Mouse (Mus musculus): Measurements from ENCODE around the gene Kif21b. TPM values are rescaled to one million over a fixed set of nuclear protein-coding genes. Genes with fewer than 3 reads are reported as not detected.

Kif21b gene
- polyA plus RNA-seq, 1 experiment from 2014 or later = 1.1 TPM

DNA sequence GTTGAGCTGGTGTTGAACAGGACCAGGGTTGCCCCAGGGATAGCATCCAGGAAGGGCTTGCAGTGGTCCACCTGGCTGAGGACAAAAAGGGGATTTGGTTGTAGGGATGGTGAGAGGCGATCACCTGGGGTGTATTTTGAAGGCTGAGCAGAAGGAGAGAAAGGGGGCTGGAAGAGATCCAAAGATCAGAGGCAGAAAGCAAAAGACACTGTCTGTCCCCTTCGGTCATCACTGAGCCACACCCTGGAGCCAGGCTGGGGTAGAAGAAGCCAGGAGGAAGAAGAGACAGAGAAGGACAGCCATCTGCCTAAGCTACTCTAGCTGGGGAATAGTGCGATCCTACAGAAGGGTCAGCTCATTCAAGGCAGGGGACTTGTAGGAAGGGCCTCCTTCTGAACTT is 28.6 kb upstream of the Kif21b start:
- peak; percentile 8; the same call in 1 of the 2 replicates for ATAC-seq

DNA sequence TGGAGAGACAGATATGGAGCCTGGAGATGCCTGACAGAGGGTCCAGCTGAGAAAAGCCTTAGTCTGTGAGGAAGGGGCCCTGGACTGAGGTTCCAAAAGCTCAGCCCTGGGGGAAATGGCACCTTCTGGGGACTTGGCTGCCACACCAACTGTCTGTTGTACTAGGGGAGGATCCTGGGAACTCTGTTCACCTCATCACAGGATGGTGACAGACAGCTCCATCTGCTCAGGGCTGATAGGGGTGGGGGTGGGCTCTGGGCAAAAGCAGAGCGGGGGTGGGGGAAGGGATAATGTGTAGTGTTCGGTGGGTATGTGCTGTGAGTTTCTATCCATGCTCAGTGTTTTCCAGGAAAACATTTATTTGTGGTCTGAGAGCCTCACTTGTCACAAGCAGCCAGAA is 28.2 kb upstream of the Kif21b start:
- ATAC-seq = peak; percentile 31; the same call in 1 of the 2 replicates
- Histone ChIP-seq H3K4me3 (ENCODE audit: low read depth, low read length) (no peak overlapping the region), H3K9ac (replicated peaks) (no peak overlapping the region), H3K36me3 (replicated peaks; ENCODE audit: insufficient read depth, low read length) (no peaks in the 10 kb centered on the region), H3K4me1 (ENCODE audit: insufficient read depth) (0 out of 2 replicates have a peak, but pooled peaks cover 4% of the 10 kb centered on the region), H3K4me2 (ENCODE audit: low read depth, low read length) (no peak overlapping the region), H3K9me3 (ENCODE audit: low read length) (no peaks in the 10 kb centered on the region), H3K27ac (ENCODE audit: low read depth) (no peak overlapping the region), H3K27me3 (ENCODE audit: insufficient read depth, low read length) (no peaks in the 10 kb centered on the region)
- DNase-seq = no peak
- 34% methylated on average over 2 of the region's 2 CpGs for WGBS (ENCODE audit: insufficient replicate concordance)
- TF ChIP-seq CTCF (IDR thresholded peaks at IDR 0.05; ENCODE audit: low read depth) (no peak), EP300 (IDR thresholded peaks at IDR 0.05; ENCODE audit: low read depth) (no peak)

More for the DNA sequence above, 28.6 kb upstream of the Kif21b start:
- no peaks in the 10 kb centered on the region for H3K9me3 ChIP-seq (ENCODE audit: low read length)
- 52% methylated on average over 3 of the region's 3 CpGs for WGBS (ENCODE audit: insufficient replicate concordance)
- 0 out of 2 replicates have a peak, but pooled peaks cover 4% of the 10 kb centered on the region for H3K4me1 ChIP-seq (ENCODE audit: insufficient read depth)
- H3K4me3 ChIP-seq (ENCODE audit: low read depth, low read length) = no peak overlapping the region
- no peak overlapping the region for H3K4me2 ChIP-seq (ENCODE audit: low read depth, low read length)
- TF ChIP-seq CTCF (IDR thresholded peaks at IDR 0.05; ENCODE audit: low read depth) = no peak
- no peak for TF ChIP-seq EP300 (IDR thresholded peaks at IDR 0.05; ENCODE audit: low read depth)
- H3K27me3 ChIP-seq (ENCODE audit: insufficient read depth, low read length) = no peaks in the 10 kb centered on the region
- H3K9ac ChIP-seq (replicated peaks) = no peak overlapping the region
- no peak overlapping the region for H3K27ac ChIP-seq (ENCODE audit: low read depth)
- H3K36me3 ChIP-seq (replicated peaks; ENCODE audit: insufficient read depth, low read length) = no peaks in the 10 kb centered on the region
- no peak for DNase-seq

- no peak overlapping the region for H3K9ac ChIP-seq (replicated peaks)
- DNase-seq (no peak), ATAC-seq (no peak)
- no peaks in the 10 kb centered on the region for H3K9me3 ChIP-seq (ENCODE audit: low read length)
- TF ChIP-seq EP300 (IDR thresholded peaks at IDR 0.05; ENCODE audit: low read depth) = no peak
- no peak for TF ChIP-seq CTCF (IDR thresholded peaks at IDR 0.05; ENCODE audit: low read depth)
- H3K27me3 ChIP-seq (ENCODE audit: insufficient read depth, low read length) = no peaks in the 10 kb centered on the region
- no peak overlapping the region for H3K4me2 ChIP-seq (ENCODE audit: low read depth, low read length)
- 0 out of 2 replicates have a peak, but pooled peaks cover 4% of the 10 kb centered on the region for H3K4me1 ChIP-seq (ENCODE audit: insufficient read depth)
- H3K27ac ChIP-seq (ENCODE audit: low read depth) = no peak overlapping the region
- H3K36me3 ChIP-seq (replicated peaks; ENCODE audit: insufficient read depth, low read length) = no peaks in the 10 kb centered on the region
- WGBS (ENCODE audit: insufficient replicate concordance) = 76% methylated on average over 7 of the region's 7 CpGs
- no peak overlapping the region for H3K4me3 ChIP-seq (ENCODE audit: low read depth, low read length)
Observed at GRCm38 (mm10) chr1:136103696-136104095, 27.5 kb upstream of the Kif21b start.

GRCm38 (mm10) chr1:136104741-136105140 is 26.4 kb upstream of the Kif21b start:
- WGBS (ENCODE audit: insufficient replicate concordance) = 60% methylated on average over 4 of the region's 4 CpGs
- TF ChIP-seq EP300 (IDR thresholded peaks at IDR 0.05; ENCODE audit: low read depth) (no peak), CTCF (IDR thresholded peaks at IDR 0.05; ENCODE audit: low read depth) (no peak)
- Histone ChIP-seq H3K9me3 (ENCODE audit: low read length) (no peaks in the 10 kb centered on the region), H3K4me3 (ENCODE audit: low read depth, low read length) (no peak overlapping the region), H3K27ac (ENCODE audit: low read depth) (no peak overlapping the region), H3K4me2 (ENCODE audit: low read depth, low read length) (no peak overlapping the region), H3K9ac (replicated peaks) (no peak overlapping the region), H3K4me1 (ENCODE audit: insufficient read depth) (0 out of 2 replicates have a peak, but pooled peaks cover 4% of the 10 kb centered on the region), H3K36me3 (replicated peaks; ENCODE audit: insufficient read depth, low read length) (no peaks in the 10 kb centered on the region), H3K27me3 (ENCODE audit: insufficient read depth, low read length) (no peaks in the 10 kb centered on the region)
- DNase-seq = no peak
- no peak for ATAC-seq

- Histone ChIP-seq H3K4me2 (ENCODE audit: low read depth, low read length) (no peak overlapping the region), H3K27ac (ENCODE audit: low read depth) (no peak overlapping the region), H3K9me3 (ENCODE audit: low read length) (no peaks in the 10 kb centered on the region), H3K36me3 (replicated peaks; ENCODE audit: insufficient read depth, low read length) (no peaks in the 10 kb centered on the region), H3K9ac (replicated peaks) (no peak overlapping the region), H3K4me1 (ENCODE audit: insufficient read depth) (no peaks in the 10 kb centered on the region), H3K27me3 (ENCODE audit: insufficient read depth, low read length) (0 out of 2 replicates have a peak, but pooled peaks cover 3% of the 10 kb centered on the region), H3K4me3 (ENCODE audit: low read depth, low read length) (no peak overlapping the region)
- WGBS (ENCODE audit: insufficient replicate concordance) = 49% methylated on average over 2 of the region's 2 CpGs
- TF ChIP-seq EP300 (IDR thresholded peaks at IDR 0.05; ENCODE audit: low read depth) (no peak), CTCF (IDR thresholded peaks at IDR 0.05; ENCODE audit: low read depth) (no peak)
- ATAC-seq = no peak
- DNase-seq = no peak
Observed at GRCm38 (mm10) chr1:136109464-136109863, 21.7 kb upstream of the Kif21b start.

GRCm38 (mm10) chr1:136116183-136116582 is 15.0 kb upstream of the Kif21b start:
- no peak overlapping the region for H3K4me2 ChIP-seq (ENCODE audit: low read depth, low read length)
- no peak overlapping the region for H3K9ac ChIP-seq (replicated peaks)
- H3K27me3 ChIP-seq (ENCODE audit: insufficient read depth, low read length) = 0 out of 2 replicates have a peak, but pooled peaks cover 3% of the 10 kb centered on the region
- no peak overlapping the region for H3K27ac ChIP-seq (ENCODE audit: low read depth)
- ATAC-seq = 0 out of 2 replicates have a peak, but pooled peaks have one; percentile 29
- DNase-seq = peak; percentile 79
- H3K36me3 ChIP-seq (replicated peaks; ENCODE audit: insufficient read depth, low read length) = no peaks in the 10 kb centered on the region
- 14% methylated on average over 3 of the region's 3 CpGs for WGBS (ENCODE audit: insufficient replicate concordance)
- no peak overlapping the region for H3K4me3 ChIP-seq (ENCODE audit: low read depth, low read length)
- TF ChIP-seq EP300 (IDR thresholded peaks at IDR 0.05; ENCODE audit: low read depth) (no peak), CTCF (IDR thresholded peaks at IDR 0.05; ENCODE audit: low read depth) (peak; percentile 89)
- H3K9me3 ChIP-seq (ENCODE audit: low read length) = no peaks in the 10 kb centered on the region
- peaks cover 14% of the 10 kb centered on the region for H3K4me1 ChIP-seq (ENCODE audit: insufficient read depth)
